15 mouse cellular contexts compared by ENCODE assay signal in the genomic region with DNA sequence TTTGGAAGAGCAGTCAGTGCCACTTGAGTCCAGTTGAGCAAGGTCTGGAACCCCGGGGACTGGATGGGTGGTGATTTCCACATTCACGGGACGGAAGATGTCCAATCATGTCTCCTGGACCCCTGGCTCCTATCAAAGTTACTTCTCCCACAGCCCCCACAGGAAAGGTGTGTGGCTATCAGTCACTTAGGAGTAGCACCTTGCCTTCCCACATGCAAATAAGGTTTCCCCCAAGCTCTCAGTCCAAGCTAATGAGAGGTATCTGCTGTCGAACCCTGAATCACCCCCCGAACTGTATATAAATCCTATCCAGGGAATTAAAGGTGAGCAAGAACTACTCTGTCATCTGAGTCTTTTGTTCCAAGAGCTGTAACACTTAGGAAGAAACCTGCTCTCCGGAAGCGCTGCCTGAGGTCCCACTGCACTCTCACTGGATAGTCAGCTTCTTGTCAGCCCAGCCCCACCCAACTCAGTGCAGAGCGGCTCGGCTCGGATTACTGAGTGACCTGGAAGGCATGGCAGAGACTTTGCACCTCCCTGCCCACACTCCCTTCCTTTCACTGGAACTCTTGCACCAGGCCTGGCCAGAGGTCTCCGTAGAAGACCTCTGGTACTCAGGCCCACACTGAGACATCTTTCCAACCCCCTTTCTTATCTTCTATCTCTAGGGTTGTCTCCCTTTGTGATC. TPM values are rescaled to one million over a fixed set of nuclear protein-coding genes. Genes with fewer than 3 reads are reported as not detected.
DNase-seq lines count a peak whose midpoint lies in the region; ATAC-seq lines count a peak whose summit lies in the region.
"Had no signal": no experiment of that assay in that cellular context is flagged by ENCODE, and none has a peak within 500 bp of the region (broad histone marks: within the 10 kb centered on the region; RNA-seq: fewer than 3 reads in every experiment).

No protein-coding gene starts in this region.

- no peaks in the 10 kb centered on the region for H3K9me3 ChIP-seq in forebrain, embryonic 11.5 days (ENCODE audit: control insufficient read depth, low read length)
- peaks cover 2% of the 10 kb centered on the region; the same call in 1 of the 2 replicates for H3K9me3 ChIP-seq in forebrain, embryonic 14.5 days (replicated peaks; ENCODE audit: control insufficient read depth, low read length)
- no peaks in the 10 kb centered on the region for H3K9me3 ChIP-seq in intestine, embryonic 15.5 days
- no peaks in the 10 kb centered on the region for H3K9me3 ChIP-seq in heart, embryonic 12.5 days (replicated peaks)
- H3K9me3 ChIP-seq: forebrain, embryonic 10.5 days; hindbrain, embryonic 13.5 days had no signal

- no peak overlapping the region for H3K4me2 ChIP-seq in forebrain, embryonic 11.5 days (ENCODE audit: low read depth, low read length, severe bottlenecking)
- H3K4me2 ChIP-seq in forebrain, embryonic 14.5 days (ENCODE audit: low read length): no peak overlapping the region
- no peak overlapping the region for H3K4me2 ChIP-seq in intestine, embryonic 15.5 days (replicated peaks)
- H3K4me2 ChIP-seq in heart, embryonic 12.5 days: no peak overlapping the region
- H3K4me2 ChIP-seq: heart, embryonic 11.5 days; hindbrain, embryonic 13.5 days had no signal

- DNase-seq in forebrain, embryonic 11.5 days (ENCODE audit: low spot score): peak; percentile 48
- no peak for DNase-seq in forebrain, embryonic 14.5 days (ENCODE audit: low spot score)
- DNase-seq in R1 (ENCODE audit: low read depth, low spot score): peak; percentile 42
- peak; percentile 14 to 40 for DNase-seq in kidney, postnatal 4 days
- no peak for DNase-seq in adrenal gland, adult (ENCODE audit: inconsistent age in 2 of 2, low spot score in 1 of 2)
- DNase-seq in thymus, postnatal 0 days (ENCODE audit: low spot score): no peak
- DNase-seq: adrenal gland, postnatal 36 days; cerebellum, adult 11 months; right cerebral cortex, postnatal 14 days had no signal

- no peak overlapping the region for H3K9ac ChIP-seq in forebrain, embryonic 11.5 days (ENCODE audit: low read length)
- H3K9ac ChIP-seq in forebrain, embryonic 14.5 days (ENCODE audit: low read length): no peak overlapping the region
- no peak overlapping the region for H3K9ac ChIP-seq in intestine, embryonic 15.5 days
- H3K9ac ChIP-seq in heart, embryonic 12.5 days: no peak overlapping the region
- H3K9ac ChIP-seq: hindbrain, embryonic 13.5 days had no signal

- no peak overlapping the region for H3K4me3 ChIP-seq in forebrain, embryonic 11.5 days (ENCODE audit: low read depth, low read length)
- no peak overlapping the region for H3K4me3 ChIP-seq in forebrain, embryonic 14.5 days (ENCODE audit: low read depth, low read length)
- H3K4me3 ChIP-seq in intestine, embryonic 15.5 days (replicated peaks): no peak overlapping the region
- no peak overlapping the region for H3K4me3 ChIP-seq in heart, embryonic 12.5 days
- H3K4me3 ChIP-seq: forebrain, embryonic 10.5 days; hindbrain, embryonic 13.5 days; megakaryocyte, embryonic 14.5 days had no signal

- WGBS in forebrain, embryonic 11.5 days: 66% methylated on average over 11 of the region's 11 CpGs
- 70% methylated on average over 11 of the region's 11 CpGs for WGBS in forebrain, embryonic 14.5 days
- WGBS in intestine, embryonic 15.5 days: 42% methylated on average over 11 of the region's 11 CpGs
- WGBS in heart, embryonic 12.5 days: 45% methylated on average over 11 of the region's 11 CpGs

- H3K27me3 ChIP-seq in forebrain, embryonic 11.5 days (ENCODE audit: control insufficient read depth, insufficient read depth, low read length): no peaks in the 10 kb centered on the region
- no peaks in the 10 kb centered on the region for H3K27me3 ChIP-seq in forebrain, embryonic 14.5 days (replicated peaks; ENCODE audit: control insufficient read depth, insufficient read depth, low read length)
- no peaks in the 10 kb centered on the region for H3K27me3 ChIP-seq in intestine, embryonic 15.5 days (replicated peaks)
- no peaks in the 10 kb centered on the region for H3K27me3 ChIP-seq in heart, embryonic 12.5 days (replicated peaks)
- H3K27me3 ChIP-seq: hindbrain, embryonic 13.5 days; megakaryocyte, embryonic 14.5 days had no signal

- H3K36me3 ChIP-seq in forebrain, embryonic 11.5 days (ENCODE audit: control insufficient read depth, insufficient read depth, low read length): no peaks in the 10 kb centered on the region
- no peaks in the 10 kb centered on the region for H3K36me3 ChIP-seq in forebrain, embryonic 14.5 days (ENCODE audit: control insufficient read depth, insufficient read depth, low read length)
- no peaks in the 10 kb centered on the region for H3K36me3 ChIP-seq in intestine, embryonic 15.5 days
- no peaks in the 10 kb centered on the region for H3K36me3 ChIP-seq in heart, embryonic 12.5 days
- H3K36me3 ChIP-seq: forebrain, embryonic 10.5 days; hindbrain, embryonic 13.5 days had no signal

- H3K4me1 ChIP-seq in forebrain, embryonic 11.5 days (replicated peaks; ENCODE audit: control insufficient read depth, insufficient read depth, low read length): no peaks in the 10 kb centered on the region
- no peaks in the 10 kb centered on the region for H3K4me1 ChIP-seq in forebrain, embryonic 14.5 days (ENCODE audit: control insufficient read depth, insufficient read depth, low read length)
- no peaks in the 10 kb centered on the region for H3K4me1 ChIP-seq in intestine, embryonic 15.5 days (replicated peaks)
- no peaks in the 10 kb centered on the region for H3K4me1 ChIP-seq in heart, embryonic 12.5 days (replicated peaks)
- H3K4me1 ChIP-seq: hindbrain, embryonic 13.5 days; megakaryocyte, embryonic 14.5 days had no signal

- no peak for ATAC-seq in forebrain, embryonic 11.5 days (replicated peaks; ENCODE audit: low FRiP score)
- no peak for ATAC-seq in forebrain, embryonic 14.5 days
- ATAC-seq in intestine, embryonic 15.5 days: peak; percentile 100
- no peak for ATAC-seq in heart, embryonic 12.5 days (ENCODE audit: insufficient number of reproducible peaks, low FRiP score)

- no peak overlapping the region for H3K27ac ChIP-seq in forebrain, embryonic 11.5 days (ENCODE audit: low read depth, low read length)
- H3K27ac ChIP-seq in forebrain, embryonic 14.5 days (ENCODE audit: low read depth, low read length): no peak overlapping the region
- no peak overlapping the region for H3K27ac ChIP-seq in intestine, embryonic 15.5 days
- H3K27ac ChIP-seq in heart, embryonic 12.5 days (ENCODE audit: poor library complexity, severe bottlenecking): no peak overlapping the region
- H3K27ac ChIP-seq: forebrain, embryonic 10.5 days; hindbrain, embryonic 13.5 days had no signal

RNA-seq across cellular contexts. Expression of a gene that starts 52.1 kb away (rescaled TPM):
- 6.6 and 6.7 TPM in 2 replicates for polyA plus RNA-seq in forebrain, embryonic 11.5 days (2014; fragmentation: Nextera tagmentation; extraction: Ambion mirVana)
- polyA plus RNA-seq in forebrain, embryonic 14.5 days (2014; fragmentation: Nextera tagmentation; extraction: Ambion mirVana): 10.0 and 10.8 TPM in 2 replicates
- 26.3 and 26.7 TPM in 2 replicates for polyA plus RNA-seq in intestine, embryonic 15.5 days (2015; fragmentation: Nextera tagmentation; extraction: Ambion mirVana)
- polyA plus RNA-seq in thymus, postnatal 0 days (2015; fragmentation: Nextera tagmentation; extraction: Ambion mirVana): 8.8 and 9.6 TPM in 2 replicates
- 10.7 TPM in 2 replicates for polyA plus RNA-seq in heart, embryonic 12.5 days (2016; fragmentation: Nextera tagmentation; extraction: Ambion mirVana)

Comparison
In these comparisons a context has a peak if more than half of its experiments do, and no peak if none do; other contexts are left out.
1. DNase-seq: peak in forebrain, embryonic 11.5 days (single experiment), R1 (single experiment) and kidney, postnatal 4 days (2 of 2); none in forebrain, embryonic 14.5 days (single experiment), adrenal gland, adult (0 of 2) and thymus, postnatal 0 days (single experiment).